Mouse (Mus musculus): ENCODE measurements around the gene Ccdc88a.

- TF ChIP-seq CTCF (IDR thresholded peaks at IDR 0.05; ENCODE audit: control insufficient read depth, insufficient read depth, insufficient read length) (no peak), MAX (IDR thresholded peaks at IDR 0.05) (no peak), CEBPB (IDR thresholded peaks at IDR 0.05; ENCODE audit: low read depth) (no peak)
These were observed 123.5 kb downstream of the Ccdc88a start for GRCm38 (mm10) chr11:29496962-29497361.

Measured in C2C12 (cell line).